Mouse (Mus musculus) olfactory bulb, adult 2 months (tissue): ENCODE measurements around the gene Pycard. TPM values are rescaled to one million over a fixed set of nuclear protein-coding genes. Genes with fewer than 3 reads are reported as not detected.
"Not testable (repeated sequence)": the region's sequence is repeated elsewhere in the genome, so short reads cannot be mapped to it uniquely, and the experiment has no call there.

Experiments
- H3K27ac ChIP-seq: fragments of 200-500 bp; 2 replicates; pipeline ENCODE4 v1.5.1; 2012; ENCODE audit warnings: low read depth, low read length; ENCODE audit not compliant: insufficient read depth
- H3K4me1 ChIP-seq: fragments of 200-500 bp; 2 replicates; pipeline ENCODE4 v1.6.1; 2012; ENCODE audit warnings: low read length; ENCODE audit not compliant: control insufficient read depth, insufficient read depth
- H3K4me3 ChIP-seq: fragments of 200-500 bp; 2 replicates; pipeline ENCODE4 v1.5.1; 2012; ENCODE audit warnings: mild to moderate bottlenecking, low read depth, low read length, moderate library complexity; ENCODE audit not compliant: insufficient read depth
- CTCF ChIP-seq: fragments of 200-500 bp; IDR thresholded peaks from 2 replicates; pipeline ENCODE4 v1.5.1; 2012; ENCODE audit warnings: low read depth, mild to moderate bottlenecking, low read length, moderate library complexity; ENCODE audit not compliant: insufficient read depth
- POLR2A ChIP-seq: fragments of 200-500 bp; IDR thresholded peaks from 2 replicates; pipeline ENCODE4 v1.6.1; 2012; ENCODE audit warnings: mild to moderate bottlenecking, low read depth, low read length, moderate library complexity; ENCODE audit not compliant: insufficient read depth
- WGBS: fragments of 180-500 bp; shearing (Covaris S2); methylation state at CpG from one replicate; pipeline ENCODE4 v1.1.7; 2018; 5-methylcytosine and 5-hydroxymethylcytosine counted together
- polyA plus RNA-seq: library from polyadenylated mRNA; stranded (reverse); fragments of >200 nt; gene quantifications from 2 replicates; pipeline ENCODE4 v1.2.4, GENCODE M21; 2012; ENCODE audit warnings: low replicate concordance; ENCODE audit not compliant: missing spikeins, insufficient read depth, insufficient read length

The Pycard gene
- polyA plus RNA-seq, 1 experiment, result not detected

DNA sequence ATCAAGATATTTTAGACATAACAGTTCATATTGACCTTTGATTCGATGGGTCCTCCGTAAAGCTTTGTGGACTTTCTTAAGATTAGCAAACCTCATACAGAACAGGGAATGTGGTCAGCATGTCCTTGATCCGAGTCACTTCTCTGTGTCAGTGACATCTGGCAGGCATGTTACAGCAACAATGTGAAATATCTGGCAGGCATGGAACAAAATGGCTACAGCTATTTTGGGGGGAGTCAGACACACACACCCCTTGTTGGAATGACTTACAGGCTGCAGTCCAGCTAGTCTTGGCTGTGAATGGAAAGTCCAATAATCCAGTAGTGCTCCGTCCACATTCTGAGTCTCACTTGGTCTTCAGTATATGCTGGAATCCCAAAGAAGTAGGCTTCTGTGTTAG lies 29.9 kb upstream of the Pycard start:
- Histone ChIP-seq H3K27ac (no peak overlapping the region), H3K4me1 (no peaks in the 10 kb centered on the region), H3K4me3 (no peak overlapping the region)
- TF ChIP-seq POLR2A (no peak), CTCF (no peak)
- 90% methylated on average over 4 of the region's 4 CpGs for WGBS

GRCm38 (mm10) chr7:128022974-128023373 lies 29.3 kb upstream of the Pycard start:
- TF ChIP-seq CTCF (no peak), POLR2A (no peak)
- Histone ChIP-seq H3K4me1 (no peaks in the 10 kb centered on the region), H3K4me3 (no peak overlapping the region), H3K27ac (no peak overlapping the region)
- 69% methylated on average over 8 of the region's 8 CpGs for WGBS

GRCm38 (mm10) chr7:128019187-128019586 lies 25.5 kb upstream of the Pycard start:
- no peaks in the 10 kb centered on the region for H3K4me1 ChIP-seq

GRCm38 (mm10) chr7:128018275-128018674 lies 24.6 kb upstream of the Pycard start:
- Histone ChIP-seq H3K4me3 (no peak overlapping the region), H3K4me1 (no peaks in the 10 kb centered on the region), H3K27ac (no peak overlapping the region)
- 92% methylated on average over 3 of the region's 3 CpGs for WGBS
- TF ChIP-seq CTCF (no peak), POLR2A (no peak)

More at GRCm38 (mm10) chr7:128019187-128019586, 25.5 kb upstream of the Pycard start:
- WGBS, result 78% methylated on average over 2 of the region's 2 CpGs
- no peak for TF ChIP-seq POLR2A
- no peak for TF ChIP-seq CTCF
- Histone ChIP-seq H3K27ac (no peak overlapping the region), H3K4me3 (no peak overlapping the region)

- WGBS, result 80% methylated on average over 6 of the region's 6 CpGs
- TF ChIP-seq POLR2A, result no peak
- TF ChIP-seq CTCF, result no peak
Observed at GRCm38 (mm10) chr7:128016650-128017049, 23.0 kb upstream of the Pycard start.

GRCm38 (mm10) chr7:128016134-128016533 lies 22.5 kb upstream of the Pycard start:
- WGBS, result 85% methylated on average over 5 of the region's 5 CpGs
- not testable (repeated sequence) for H3K27ac ChIP-seq, H3K4me1 ChIP-seq, H3K4me3 ChIP-seq

More at GRCm38 (mm10) chr7:128016650-128017049, 23.0 kb upstream of the Pycard start:
- H3K4me1 ChIP-seq, result no peaks in the 10 kb centered on the region
- no peak overlapping the region for H3K4me3 ChIP-seq
- H3K27ac ChIP-seq, result no peak overlapping the region

DNA sequence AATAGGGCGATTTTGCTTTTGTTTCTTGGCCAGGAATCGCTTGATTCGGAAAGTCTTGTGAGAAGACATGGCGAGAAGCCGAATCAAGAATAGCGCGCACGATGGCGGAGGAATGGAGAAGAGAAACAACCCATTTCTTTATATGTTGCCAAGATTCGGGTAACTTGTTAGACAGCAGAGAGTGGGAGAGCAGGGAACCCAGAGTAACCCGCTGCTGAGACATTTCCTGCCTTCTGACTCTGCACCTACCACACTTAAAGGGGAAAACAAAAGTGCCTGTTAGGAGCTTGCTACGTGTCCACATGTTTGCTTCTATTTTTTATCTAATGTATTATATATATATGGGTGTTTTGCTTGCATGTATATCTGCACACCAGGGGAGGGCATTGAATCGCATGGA lies 19.4 kb upstream of the Pycard start:
- Histone ChIP-seq H3K27ac (no peak overlapping the region), H3K4me1 (no peaks in the 10 kb centered on the region), H3K4me3 (no peak overlapping the region)
- WGBS, result 88% methylated on average over 13 of the region's 13 CpGs
- TF ChIP-seq POLR2A, result no peak
- no peak for TF ChIP-seq CTCF

DNA sequence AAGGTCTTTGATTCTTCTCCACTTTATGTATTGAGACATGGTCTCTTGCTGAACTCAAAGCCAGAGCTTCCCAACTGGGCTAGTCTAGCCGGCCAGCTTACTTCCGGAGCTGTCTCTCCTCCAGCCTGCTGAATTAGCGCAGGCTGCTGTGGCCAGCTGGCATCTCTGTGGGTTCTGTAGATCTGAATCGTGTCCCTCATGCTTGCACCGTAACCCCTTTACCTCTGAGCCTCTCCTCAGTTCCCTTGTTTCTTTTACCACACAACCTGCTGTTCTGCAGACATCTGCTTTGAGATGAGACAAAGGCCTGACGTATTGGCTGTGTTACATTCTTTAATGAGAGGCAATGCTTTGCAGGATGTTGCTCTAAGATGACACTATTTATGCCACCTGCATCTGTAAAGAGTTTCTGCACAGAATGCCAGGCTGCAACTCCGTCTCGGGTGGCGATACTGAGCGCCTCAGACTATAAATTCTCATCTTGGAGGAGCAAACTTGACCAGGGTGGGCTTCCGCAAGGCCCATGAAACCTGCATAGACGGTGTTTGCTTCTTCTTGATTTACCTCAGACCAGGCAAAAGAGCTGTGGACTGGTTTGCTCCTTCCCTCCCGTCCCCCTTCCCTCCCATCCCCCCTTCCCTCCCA lies 18.6 kb upstream of the Pycard start:
- H3K4me1 ChIP-seq, result no peaks in the 10 kb centered on the region
- WGBS, result 79% methylated on average over 13 of the region's 13 CpGs
- no peak overlapping the region for H3K4me3 ChIP-seq
- TF ChIP-seq POLR2A (no peak), CTCF (no peak)
- no peak overlapping the region for H3K27ac ChIP-seq

- no peak for TF ChIP-seq POLR2A
- no peak for TF ChIP-seq CTCF
- WGBS, result 68% methylated on average over 40 of the region's 40 CpGs
- Histone ChIP-seq H3K4me1 (0 out of 2 replicates have a peak, but pooled peaks cover under 1% of the 10 kb centered on the region), H3K27ac (no peak overlapping the region), H3K4me3 (no peak overlapping the region)
Observed at GRCm38 (mm10) chr7:128009715-128010340, 16.2 kb upstream of the Pycard start.
